Mouse (Mus musculus): Measurements from ENCODE around the gene Dlgap1.

The Dlgap1 gene

DNA sequence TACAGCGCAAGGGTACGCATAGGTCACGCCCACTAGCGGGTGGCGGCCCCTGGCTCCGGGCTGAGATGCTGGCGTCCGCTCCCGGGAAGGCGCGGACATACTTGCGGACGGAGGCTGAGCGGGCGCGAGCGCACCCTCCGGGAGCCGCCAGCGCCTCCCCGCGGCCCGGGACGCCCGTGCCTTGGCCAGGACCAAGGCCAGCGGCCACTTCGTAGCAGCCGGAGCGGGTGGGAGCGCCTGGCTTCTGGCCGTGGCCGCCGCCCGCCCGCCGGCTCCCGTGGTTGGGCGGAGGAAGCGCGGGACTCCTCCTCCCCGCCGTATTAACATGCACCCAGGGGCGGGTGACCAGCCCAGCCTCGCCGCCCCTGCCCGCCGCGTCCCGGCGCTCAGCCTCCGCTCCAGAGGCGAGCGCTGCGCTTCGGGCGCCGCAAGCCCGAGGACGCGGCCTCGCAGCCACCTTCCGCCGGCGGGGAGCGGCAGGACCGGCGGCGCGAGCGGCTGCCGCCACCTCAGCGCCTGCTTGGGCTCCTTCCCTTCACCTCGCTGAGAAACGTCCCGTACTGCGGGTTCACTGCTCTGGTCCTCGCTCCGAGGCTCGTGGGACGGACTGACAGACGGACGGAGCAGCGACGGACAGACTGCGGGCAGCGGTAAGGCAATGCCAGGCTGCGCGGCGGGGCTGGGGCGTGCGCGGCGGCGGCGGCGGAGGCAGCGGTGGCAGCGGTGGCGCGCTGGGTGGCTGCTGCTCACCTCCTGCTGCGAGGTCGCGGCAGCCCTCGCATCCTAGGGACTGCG lies at the start of gene Dlgap1:
Gene Dlgap1, plus strand, starts transcription at position 53 of the 795 bp plus-strand sequence.
- DNase-seq = peak; percentile 67

DNA sequence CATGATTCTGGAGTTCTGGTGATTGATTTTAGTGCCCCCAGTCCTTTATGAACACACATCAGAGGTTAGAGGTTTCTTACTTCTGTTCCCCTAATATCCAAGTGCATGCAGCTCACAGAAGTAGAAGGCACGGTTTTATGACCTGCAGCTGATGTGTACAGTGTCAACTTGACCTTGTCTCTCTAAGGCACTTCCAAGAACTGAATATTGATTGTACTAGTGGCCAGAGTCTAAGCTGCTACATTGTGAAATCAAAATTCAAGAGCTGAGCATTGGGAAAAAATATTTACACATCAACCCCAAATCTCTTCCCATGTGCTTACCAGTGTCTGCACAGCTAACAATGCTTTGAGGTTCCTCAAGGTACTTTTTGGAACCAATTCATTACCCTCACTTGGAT lies 13.9 kb upstream of the Dlgap1 start:
- DNase-seq = no peak

DNA sequence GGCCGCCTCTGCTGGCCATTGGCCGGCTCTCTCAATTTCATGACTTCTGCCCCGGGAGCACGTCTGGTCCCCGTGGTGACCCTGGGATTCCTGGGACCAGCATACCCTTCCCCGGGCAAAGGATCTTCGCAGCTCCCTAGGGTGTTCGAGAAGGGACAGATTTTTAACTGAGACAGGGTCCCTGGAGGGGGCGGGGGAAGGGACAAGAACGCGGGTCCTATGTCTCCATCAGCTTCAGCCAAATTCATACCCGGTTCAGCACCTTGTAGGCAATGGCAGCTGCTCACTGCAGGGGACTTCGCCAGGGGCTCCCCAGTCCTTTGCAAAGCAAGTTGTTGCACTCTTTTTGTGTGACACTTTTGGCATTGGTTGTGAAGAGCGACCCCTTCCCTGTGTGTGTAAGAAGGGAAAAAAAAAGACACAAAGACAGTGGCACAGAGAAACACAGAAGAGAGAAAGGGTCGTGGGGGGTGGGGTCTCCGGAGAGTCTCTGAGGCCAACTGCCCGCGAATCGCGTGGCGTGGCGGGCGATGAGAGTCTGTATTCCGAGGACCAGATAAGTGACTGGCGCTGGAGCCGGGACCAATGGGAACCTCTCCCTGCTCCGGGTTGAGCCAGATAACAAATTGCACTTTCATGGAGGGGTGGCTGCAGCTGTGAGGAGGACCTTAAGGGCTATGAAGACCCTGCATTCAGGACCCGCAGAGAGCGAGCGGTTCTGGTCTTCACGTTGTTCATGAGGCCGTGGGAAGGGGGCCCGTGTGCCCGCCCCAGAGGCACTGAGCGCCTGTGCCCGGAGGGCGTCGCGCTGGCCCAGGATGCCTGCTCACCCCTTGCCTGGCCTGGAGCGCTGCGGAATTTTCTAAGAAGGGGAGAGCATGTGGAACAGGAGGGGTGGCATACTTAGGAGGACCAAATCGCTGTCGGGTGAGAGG lies 1.2 kb downstream of the Dlgap1 start:
- DNase-seq = peak; percentile 22

DNA sequence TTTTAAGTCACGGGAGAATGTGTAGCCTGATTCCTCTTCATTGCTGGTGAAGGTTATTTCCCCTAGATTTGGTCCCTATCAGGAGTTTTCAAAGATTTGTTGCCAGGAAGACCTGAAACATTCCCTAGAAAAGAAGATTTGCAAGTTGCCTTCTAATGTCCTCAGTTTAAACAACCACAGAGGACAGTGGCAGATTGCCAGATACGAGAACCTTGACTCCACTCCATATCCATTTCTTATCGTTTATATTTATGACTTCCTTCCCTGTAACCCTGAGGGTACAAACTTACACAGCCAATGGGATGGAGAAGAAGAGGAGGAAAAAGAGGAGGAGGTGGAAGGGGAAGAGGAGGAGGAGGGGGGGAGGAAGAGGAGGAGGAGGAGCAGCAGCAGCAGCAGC lies 4.2 kb downstream of the Dlgap1 start:
- DNase-seq = no peak

DNA sequence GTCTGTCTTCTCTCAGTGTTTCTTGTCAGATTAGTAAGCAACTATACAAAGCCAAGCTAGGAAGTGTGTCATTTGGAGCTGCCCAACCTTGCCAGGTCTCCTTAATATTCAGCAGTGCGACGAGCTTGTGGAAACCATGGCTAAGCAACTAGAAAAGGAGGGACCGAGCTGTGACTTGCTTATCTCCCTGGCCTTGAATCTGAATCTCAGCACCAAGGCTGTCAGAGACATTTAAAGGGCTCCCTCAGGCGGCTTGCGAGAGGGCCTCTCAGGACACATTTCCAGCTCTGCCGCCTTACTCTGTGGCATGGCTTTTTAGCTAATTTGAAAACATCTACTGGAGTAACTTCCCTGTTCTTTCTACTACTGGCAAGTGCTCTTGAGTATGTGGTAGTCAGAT lies 5.1 kb downstream of the Dlgap1 start:
- DNase-seq = no peak

DNA sequence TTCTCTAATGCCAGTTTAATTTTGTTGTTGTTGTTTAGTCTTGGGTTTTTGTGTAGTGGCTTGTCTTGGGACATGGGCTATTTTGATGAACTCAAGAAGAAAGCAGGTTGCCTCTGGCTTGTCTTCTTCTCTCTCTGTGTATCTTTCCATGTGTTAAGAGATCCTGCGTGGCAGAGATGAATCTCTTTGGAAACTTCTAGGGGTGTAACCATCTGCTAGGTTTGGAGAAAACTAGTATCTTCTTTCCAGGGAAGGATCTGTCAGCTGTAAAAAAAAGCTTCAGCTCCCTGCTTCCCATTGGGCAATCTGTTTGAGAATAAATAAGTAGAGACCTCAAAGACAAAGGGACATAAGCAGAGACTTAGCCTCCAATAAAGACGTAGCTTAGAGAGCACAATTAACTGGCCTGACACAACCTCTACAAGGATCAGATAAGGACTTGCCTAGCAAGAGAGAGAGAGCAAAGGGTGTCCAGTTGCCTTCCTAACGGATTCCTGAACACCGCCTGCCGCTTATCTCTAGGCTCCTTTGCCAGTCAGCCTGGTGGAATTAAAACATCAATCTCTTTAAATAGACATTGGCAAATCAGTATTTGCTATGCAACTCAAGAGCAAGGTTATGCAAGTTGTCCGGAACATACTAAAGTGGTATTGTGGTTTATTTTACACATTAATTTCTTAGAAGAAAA lies 13.5 kb downstream of the Dlgap1 start:
- DNase-seq = peak; percentile 13

DNA sequence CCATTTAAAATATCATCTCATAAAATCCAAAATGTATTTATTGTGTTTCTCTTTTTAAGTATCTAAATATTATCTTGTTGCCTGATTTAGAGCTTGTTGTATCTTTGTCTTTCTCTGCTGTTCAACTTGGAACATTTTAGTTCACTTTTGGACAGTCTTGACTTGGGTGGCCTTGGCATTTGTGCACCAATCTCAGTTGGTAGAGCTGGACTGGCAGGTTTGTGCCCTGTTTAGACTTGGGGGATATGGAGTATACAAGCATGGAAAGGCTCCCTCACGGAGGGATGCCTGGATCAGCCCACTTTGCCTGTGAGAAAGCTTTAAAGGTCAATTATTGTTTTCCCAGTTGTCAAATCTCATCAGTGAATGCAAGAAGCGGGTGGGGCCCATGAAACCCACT lies 27.5 kb downstream of the Dlgap1 start:
- DNase-seq = no peak

DNA sequence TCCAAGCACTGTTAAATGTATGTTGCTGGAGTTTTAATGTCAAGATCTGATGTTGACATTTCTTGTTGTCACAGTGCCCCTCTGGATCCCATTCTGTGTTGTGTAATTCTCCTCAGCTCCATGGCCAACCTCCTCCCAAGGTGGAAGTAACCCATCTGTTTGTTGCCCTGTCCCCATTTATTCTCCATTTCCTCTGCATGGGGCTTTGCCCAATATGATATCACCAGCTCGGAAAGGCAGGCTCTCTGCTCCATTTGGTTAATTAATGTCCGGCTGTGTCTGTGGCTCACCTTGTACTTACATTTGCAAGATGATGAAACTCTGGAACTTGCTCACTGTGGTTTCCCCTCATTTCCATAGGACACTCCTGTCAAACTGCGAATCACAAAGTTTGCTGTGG lies 33.2 kb downstream of the Dlgap1 start:
- no peak for DNase-seq

DNA sequence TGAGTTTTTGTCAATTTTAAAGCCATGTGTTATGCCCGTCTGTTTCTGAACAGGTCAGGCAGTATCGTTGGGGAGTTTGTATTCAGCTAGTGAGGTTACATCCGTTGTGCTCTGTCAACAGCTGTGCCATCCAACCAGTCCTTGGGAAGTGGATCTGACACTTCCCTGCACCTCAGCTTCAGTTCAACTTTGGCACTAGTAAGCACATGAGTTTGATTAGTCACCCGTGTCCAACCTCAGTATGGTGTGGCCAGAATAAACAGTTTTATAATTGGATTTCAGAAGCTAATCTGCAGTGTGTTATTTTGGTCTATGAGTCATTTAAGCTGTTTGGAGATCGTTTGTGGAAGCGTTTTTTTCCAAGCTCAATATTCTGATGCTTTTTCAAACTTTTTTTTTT lies 35.8 kb downstream of the Dlgap1 start:
- DNase-seq = peak; percentile 14

DNA sequence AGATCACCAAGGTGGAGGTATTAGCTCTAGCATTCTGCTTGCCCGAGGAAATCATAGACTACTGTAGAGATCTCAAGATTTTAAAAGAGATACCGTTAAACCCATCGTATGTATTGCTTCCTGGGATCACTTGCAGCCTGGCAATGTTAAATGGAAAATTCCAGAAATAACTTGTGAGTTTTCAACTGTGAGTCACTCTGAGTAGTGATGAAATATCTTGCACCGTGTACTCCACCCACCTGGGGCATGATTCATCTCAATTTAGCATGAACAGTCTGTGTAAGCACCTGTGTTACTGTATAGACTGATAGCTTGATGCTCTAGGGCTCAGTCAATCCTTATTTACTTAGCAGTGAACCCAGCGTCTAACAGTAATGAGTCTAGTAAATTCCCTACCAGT lies 38.7 kb downstream of the Dlgap1 start:
- peak; percentile 20 for DNase-seq

DNA sequence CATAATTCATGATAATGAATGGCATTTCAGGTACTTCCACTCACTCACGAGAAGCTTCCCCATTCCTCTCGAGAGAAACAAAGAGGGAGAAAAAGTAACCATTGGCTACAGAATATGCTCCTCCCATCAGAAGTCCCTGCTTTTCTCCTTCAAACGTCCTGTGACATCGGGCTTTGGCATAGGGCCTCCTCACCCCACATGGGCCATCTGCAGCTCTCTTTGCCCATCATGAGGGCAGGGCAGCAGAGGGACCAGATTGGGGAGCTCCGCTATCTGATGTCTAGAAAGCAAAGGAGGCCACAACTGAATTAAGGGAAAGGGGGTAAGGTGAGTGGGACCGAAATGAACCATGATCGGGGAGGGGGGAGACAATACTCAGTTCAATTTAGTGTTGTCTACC lies 47.6 kb downstream of the Dlgap1 start:
- no peak for DNase-seq

DNA sequence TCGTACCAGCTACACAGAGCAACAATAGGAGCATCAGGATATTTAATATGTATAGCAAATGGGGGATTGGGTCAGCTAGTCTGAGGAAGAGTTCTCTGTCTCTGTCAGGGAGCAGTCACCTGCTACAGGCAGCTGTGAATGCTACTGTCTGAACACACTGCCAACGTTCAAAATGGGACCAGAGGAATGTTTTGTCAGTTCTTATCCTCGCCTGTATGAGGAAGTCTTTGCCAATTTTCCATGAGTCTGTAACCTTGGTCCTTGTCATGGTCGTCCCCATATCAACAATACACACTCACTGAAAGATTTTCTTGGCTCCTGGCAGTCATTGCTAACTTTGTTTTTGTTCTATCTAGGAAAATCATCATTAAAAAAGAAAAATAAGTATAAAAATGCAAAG lies 51.5 kb downstream of the Dlgap1 start:
- DNase-seq = no peak

DNA sequence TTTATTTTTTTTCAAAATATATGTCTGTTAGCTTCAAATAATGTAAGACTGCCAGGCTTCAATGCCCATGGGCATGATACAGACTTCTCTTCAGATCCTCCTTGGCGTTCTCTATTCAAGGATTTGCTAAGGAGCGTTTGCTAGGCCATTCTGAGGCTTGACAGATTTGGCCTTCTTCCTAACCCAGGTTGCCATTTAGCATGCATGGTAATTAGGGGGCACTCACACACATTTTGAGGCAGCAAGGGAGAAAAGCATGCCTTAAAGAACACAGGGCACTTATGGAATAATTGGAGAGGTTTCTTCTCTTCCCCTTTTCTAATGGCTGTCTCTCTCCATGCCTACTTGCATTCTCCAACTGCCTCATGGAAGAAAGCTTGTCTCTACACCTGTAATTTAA lies 53.7 kb downstream of the Dlgap1 start:
- DNase-seq = no peak

DNA sequence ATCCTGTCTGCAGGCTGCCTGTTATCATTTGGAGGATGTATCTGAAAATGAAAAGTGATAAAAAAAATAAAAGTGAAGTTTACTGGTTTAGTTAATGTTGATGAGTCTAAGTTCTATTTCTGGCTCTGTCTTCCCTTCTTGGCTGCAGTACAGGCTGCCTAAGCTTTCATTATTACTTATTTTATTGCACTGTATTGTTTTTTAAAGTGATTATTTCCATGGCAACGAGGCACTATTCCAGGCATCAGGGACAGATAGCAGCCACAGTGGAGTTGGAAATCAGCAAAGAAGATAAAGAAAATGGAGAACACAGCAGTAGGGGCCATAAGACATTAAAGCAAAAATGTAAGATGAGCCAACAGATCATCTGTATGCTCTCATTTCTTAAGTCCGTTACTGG lies 66.0 kb downstream of the Dlgap1 start:
- DNase-seq = peak; percentile 57

DNA sequence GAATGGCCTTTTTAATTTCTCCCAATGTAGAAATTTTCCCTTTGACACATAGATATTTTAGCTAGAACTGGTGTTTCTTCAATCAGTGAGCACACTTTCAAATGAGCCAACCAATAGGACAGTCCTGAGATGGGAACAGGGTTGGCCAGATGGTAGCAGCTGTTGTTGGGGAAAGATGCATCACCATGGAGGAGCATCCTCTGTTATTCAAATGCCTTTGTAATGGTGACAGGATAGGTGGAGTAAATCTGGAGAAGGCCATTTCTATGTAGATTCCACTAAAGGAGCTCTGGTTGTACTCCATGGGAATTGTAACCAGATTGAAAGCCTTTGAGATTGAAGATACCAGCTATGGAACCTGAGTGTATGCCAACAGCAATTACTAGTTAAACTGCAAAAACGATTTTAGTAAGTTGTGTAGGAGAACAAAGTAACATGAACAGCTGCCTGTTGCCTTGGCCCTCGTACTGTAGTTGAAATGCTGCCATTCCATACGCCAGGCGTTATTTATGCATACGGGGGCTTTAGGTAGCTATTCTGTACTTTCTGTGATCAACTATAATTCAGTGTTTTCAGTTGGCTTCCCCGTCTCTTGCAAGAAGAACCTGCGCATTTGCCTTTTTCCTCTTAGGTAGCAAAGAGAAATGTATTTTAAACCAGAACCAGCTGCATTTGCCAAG lies 72.0 kb downstream of the Dlgap1 start:
- DNase-seq = peak; percentile 46

DNA sequence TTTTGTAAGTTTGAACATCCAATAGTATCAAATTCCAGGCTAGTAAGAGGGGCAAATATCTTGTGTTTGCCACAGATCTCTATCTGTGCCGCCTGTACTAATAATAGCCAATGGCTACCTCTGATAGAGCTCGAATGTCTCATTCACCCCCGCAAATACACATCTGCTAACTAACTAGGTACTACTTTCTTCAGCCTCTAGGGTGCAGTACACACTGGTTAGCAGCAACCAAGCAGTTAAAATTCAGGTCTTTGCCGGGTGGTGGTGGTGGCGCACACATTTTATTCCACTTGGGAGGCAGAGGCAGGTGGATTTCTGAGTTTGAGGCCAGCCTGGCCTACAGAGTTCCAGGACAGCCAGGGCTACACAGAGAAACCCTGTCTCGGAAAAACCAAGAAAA lies 99.4 kb downstream of the Dlgap1 start:
- DNase-seq = no peak

DNA sequence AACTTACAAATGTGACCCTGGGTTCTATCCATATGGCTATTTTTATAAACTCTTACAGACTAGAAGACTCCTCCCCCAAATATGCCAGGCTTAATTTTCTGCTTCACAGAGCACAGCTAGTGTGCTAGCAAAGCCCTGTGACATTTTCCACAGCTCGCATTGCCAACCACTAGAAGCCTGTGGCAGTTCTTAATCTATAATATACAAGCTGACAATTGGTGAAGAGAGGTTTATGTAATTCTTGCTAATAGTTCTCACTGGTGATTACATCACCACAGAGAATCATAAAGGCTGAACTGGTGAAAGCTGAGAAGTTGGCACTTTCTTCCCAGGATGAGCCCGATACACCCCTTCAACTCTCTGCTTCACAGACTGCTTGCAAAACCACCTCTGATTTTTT lies 103.2 kb downstream of the Dlgap1 start:
- peak; percentile 10 for DNase-seq

DNA sequence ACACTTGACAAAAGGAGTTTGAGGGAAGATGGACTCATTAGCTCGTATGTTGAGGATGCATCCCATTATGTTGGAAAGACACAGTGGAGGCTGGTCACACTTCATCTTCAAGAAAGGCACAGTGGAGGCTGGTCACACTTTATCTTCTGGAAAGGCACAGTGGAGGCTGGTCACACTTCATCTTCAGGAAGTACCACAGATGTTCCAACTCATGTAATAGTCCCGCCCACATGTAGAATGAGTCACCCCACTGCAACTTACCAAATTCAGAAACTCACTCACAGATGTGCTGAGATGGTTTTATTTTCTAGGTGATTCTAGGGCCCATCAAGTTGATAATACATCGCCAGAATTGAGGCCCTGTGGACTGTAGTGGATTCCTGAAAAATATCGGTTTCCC lies 119.3 kb downstream of the Dlgap1 start:
- DNase-seq = no peak

DNA sequence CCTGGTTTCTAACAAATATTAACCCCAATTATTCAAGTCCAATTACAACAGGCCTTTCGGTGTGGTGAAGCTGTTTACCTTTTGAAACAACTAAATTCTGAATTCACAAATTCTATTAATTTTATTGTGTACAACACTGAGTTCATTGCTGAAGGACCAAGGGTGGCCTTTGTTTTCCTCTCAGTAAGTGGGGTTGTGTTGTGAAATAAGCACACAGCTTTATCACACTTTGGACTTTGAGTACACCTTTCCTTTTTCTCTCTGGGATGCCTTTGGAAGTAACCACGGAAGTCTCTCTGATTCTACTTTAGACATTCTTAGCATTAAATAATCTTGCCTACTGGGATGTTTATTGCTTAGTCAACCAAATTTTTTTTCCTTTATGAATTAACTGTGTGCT lies 121.9 kb downstream of the Dlgap1 start:
- no peak for DNase-seq

DNA sequence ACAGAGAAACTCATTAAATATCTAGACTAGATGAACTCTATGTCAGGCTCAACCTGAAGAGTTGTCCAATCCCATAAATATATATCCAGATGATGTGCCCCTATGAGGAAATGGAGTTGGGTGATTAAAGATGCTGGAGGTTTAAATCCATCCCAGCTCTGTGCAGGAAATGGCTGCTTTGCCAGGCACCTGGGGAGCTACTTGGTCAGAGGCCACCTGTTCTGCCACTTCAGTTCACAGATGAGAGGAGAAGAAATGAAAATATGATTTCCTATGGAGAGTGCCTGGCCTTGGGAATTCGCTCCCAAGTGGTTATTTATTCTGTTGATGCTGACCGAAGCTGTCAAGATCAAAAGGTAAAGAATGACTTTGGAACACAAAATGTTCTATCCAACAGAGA lies 160.3 kb downstream of the Dlgap1 start:
- no peak for DNase-seq

DNA sequence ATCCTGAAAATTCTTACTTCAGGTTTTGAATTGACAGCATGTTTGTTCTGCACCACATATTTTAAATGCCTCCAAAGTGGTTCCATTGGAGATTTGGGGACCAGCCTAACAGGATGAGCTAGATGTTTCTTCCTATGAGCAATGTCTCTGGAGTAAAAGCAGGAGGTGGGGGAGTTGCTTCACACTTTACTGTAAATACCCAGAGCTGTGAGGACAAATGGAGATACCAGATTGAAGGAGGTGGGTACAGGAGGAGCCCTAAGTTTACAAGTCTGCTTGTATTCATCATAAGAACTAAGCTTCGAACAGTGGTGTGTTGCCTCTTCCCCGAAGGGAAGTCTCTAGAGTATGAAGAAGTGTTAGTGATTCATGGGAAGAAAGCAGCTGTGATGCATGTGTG lies 201.0 kb downstream of the Dlgap1 start:
- peak; percentile 19 for DNase-seq

DNA sequence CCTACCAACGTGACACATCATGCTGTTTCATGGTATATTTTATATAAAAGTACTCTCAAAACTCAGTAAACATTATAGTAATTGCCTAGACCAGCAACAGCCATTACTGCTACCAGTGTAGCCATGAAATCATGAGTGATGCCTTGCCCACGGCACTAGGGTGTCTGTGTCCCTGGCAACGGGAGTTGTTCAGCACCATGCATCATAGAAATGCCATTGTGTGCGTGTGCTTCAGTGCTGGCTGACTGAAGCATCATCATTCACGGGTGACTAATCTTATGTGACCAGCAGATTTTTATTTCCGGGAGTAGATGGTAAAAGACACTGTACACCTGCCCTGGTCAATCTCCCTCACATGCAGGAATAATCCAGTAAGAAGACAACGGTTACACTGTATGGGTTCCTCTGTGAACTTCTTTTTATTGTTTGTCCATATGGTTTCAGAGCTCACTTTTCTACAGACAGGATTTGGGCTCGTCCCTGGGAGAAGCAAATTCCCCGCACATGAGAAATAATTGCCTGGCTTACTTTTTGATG lies 203.7 kb downstream of the Dlgap1 start:
- DNase-seq = no peak

DNA sequence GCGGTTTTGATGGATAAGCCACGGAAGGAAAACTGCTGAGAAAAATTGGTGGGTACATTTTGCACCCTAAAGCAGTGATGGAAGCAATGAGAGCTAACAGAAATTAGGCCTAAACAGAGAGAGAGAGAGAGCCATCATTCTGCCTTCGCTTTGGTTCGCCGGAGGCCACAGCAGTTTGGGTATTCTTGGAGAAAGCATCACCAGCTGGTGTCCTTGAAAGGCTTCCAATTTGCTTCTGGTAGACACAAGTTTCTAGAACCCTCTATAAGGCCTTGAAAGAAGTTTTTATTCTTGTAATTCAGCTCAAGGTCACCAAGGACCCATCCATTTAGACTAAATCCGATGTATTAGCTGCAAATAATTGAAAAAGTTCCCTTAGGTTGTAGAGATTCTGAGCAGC lies 205.0 kb downstream of the Dlgap1 start:
- peak; percentile 10 for DNase-seq

Measured in layer of hippocampus, adult 9-11 months (tissue).